Mouse (Mus musculus) CH12.LX (cell line): ENCODE results near the gene Mettl2.

Experiments used
- CHD2 ChIP-seq: IDR thresholded peaks from 2 replicates; pipeline ENCODE4 v1.6.1; 2011; ENCODE audit warnings: low read length, improper control_type of control experiment
- CTCF ChIP-seq, 2 experiments: IDR thresholded peaks in 1 of 2; conservative IDR thresholded peaks in 1 of 2; 2 replicates each; pipeline ENCODE4 v1.5.1; 2011 to 2012; ENCODE audit warnings: low read depth in 2 of 2, low read length in 2 of 2, improper control_type of control experiment in 1 of 2, inconsistent platforms in 1 of 2, mild to moderate bottlenecking in 1 of 2, moderate library complexity in 1 of 2
- ELF1 ChIP-seq: IDR thresholded peaks from 2 replicates; pipeline ENCODE4 v1.6.1; 2014; ENCODE audit warnings: low read depth, mild to moderate bottlenecking, inconsistent platforms, low read length, improper control_type of control experiment
- HCFC1 ChIP-seq: IDR thresholded peaks from 2 replicates; pipeline ENCODE4 v1.6.1; 2012; ENCODE audit warnings: low read depth, mild to moderate bottlenecking, inconsistent platforms, low read length, improper control_type of control experiment
- JUND ChIP-seq: conservative IDR thresholded peaks from 2 replicates; pipeline ENCODE4 v1.6.1; 2011; ENCODE audit warnings: low read depth, low read length, improper control_type of control experiment
- MAZ ChIP-seq: IDR thresholded peaks from 2 replicates; pipeline ENCODE4 v1.6.1; 2012; ENCODE audit warnings: low read depth, mild to moderate bottlenecking, inconsistent platforms, low read length, improper control_type of control experiment, moderate library complexity
- MEF2A ChIP-seq: IDR thresholded peaks from 2 replicates; pipeline ENCODE4 v1.6.1; 2014; ENCODE audit warnings: low read depth, mild to moderate bottlenecking, inconsistent platforms, low read length, improper control_type of control experiment, borderline replicate concordance
- PAX5 ChIP-seq: IDR thresholded peaks from 2 replicates; pipeline ENCODE4 v1.6.1; 2012; ENCODE audit warnings: low read length, inconsistent platforms, mixed read lengths
- POLR2A ChIP-seq: IDR thresholded peaks from 2 replicates; pipeline ENCODE4 v1.6.1; 2011; ENCODE audit warnings: low read depth, mild to moderate bottlenecking, improper control_type of control experiment, low read length
- TBP ChIP-seq: conservative IDR thresholded peaks from 2 replicates; pipeline ENCODE4 v1.6.1; 2011; ENCODE audit warnings: low read depth, low read length, improper control_type of control experiment
- USF1 ChIP-seq: IDR thresholded peaks from 2 replicates; pipeline ENCODE4 v1.6.1; 2014; ENCODE audit warnings: low read depth, mild to moderate bottlenecking, inconsistent platforms, low read length, improper control_type of control experiment

GRCm38 (mm10) chr11:105156748-105157267 lies 30.6 kb downstream of the Mettl2 start:
- TF ChIP-seq USF1 (no peak), PAX5 (no peak), HCFC1 (no peak), CTCF (conservative IDR thresholded peaks at IDR 0.05 in 1 of 2, IDR thresholded peaks at IDR 0.05 in 1 of 2; ENCODE audit: low read depth in 2 of 2, low read length in 2 of 2) (no peak), JUND (no peak), POLR2A (no peak), ELF1 (no peak), MEF2A (no peak), CHD2 (no peak), TBP (no peak), MAZ (no peak)
